Mouse (Mus musculus) thymus, postnatal 25 days (tissue): ENCODE data around the gene Tcp11.
A peak's percentile ranks its signal among the peaks of the same experiment; 100 is the strongest.

Experiments
- DNase-seq: peaks from one replicate; pipeline ENCODE4 v3.0.0; 2022

Tcp11 gene

GRCm38 (mm10) chr17:28080045-28080816 lies at the start of gene Tcp11:
Gene Tcp11 (minus strand): TSS chr17:28080639.
- DNase-seq, result peak; percentile 87

GRCm38 (mm10) chr17:28129796-28130195 lies 49.4 kb upstream of the Tcp11 start:
- no peak for DNase-seq

- DNase-seq, result no peak
These were observed 43.9 kb upstream of the Tcp11 start for GRCm38 (mm10) chr17:28124368-28124767.

GRCm38 (mm10) chr17:28123627-28124026 lies 43.2 kb upstream of the Tcp11 start:
- DNase-seq, result no peak

- DNase-seq, result no peak
These were observed 42.5 kb upstream of the Tcp11 start for GRCm38 (mm10) chr17:28122949-28123348.

- no peak for DNase-seq
These were observed 40.0 kb upstream of the Tcp11 start for GRCm38 (mm10) chr17:28120460-28120859.

GRCm38 (mm10) chr17:28117451-28118209 lies 37.2 kb upstream of the Tcp11 start:
- peak; percentile 24 for DNase-seq

- no peak for DNase-seq
These were observed 35.9 kb upstream of the Tcp11 start for GRCm38 (mm10) chr17:28116335-28116734.

- DNase-seq, result no peak
These were observed 31.8 kb upstream of the Tcp11 start for GRCm38 (mm10) chr17:28112266-28112665.

- DNase-seq, result no peak
These were observed 26.8 kb upstream of the Tcp11 start for GRCm38 (mm10) chr17:28107275-28107674.

- peak; percentile 26 for DNase-seq
These were observed 25.9 kb upstream of the Tcp11 start for GRCm38 (mm10) chr17:28106352-28106751.

GRCm38 (mm10) chr17:28104416-28104815 lies 24.0 kb upstream of the Tcp11 start:
- DNase-seq, result no peak

GRCm38 (mm10) chr17:28101902-28102319 lies 21.5 kb upstream of the Tcp11 start:
- DNase-seq, result no peak

- no peak for DNase-seq
These were observed 20.9 kb upstream of the Tcp11 start for GRCm38 (mm10) chr17:28101284-28101887.

GRCm38 (mm10) chr17:28100669-28101068 lies 20.2 kb upstream of the Tcp11 start:
- no peak for DNase-seq

GRCm38 (mm10) chr17:28099086-28099485 lies 18.6 kb upstream of the Tcp11 start:
- no peak for DNase-seq

- DNase-seq, result no peak
These were observed 16.9 kb upstream of the Tcp11 start for GRCm38 (mm10) chr17:28097308-28097707.

- no peak for DNase-seq
These were observed 16.0 kb upstream of the Tcp11 start for GRCm38 (mm10) chr17:28096418-28096817.

- no peak for DNase-seq
These were observed 13.4 kb upstream of the Tcp11 start for GRCm38 (mm10) chr17:28093837-28094236.

- DNase-seq, result no peak
These were observed 11.9 kb upstream of the Tcp11 start for GRCm38 (mm10) chr17:28092297-28092696.

GRCm38 (mm10) chr17:28088718-28089117 lies 8.3 kb upstream of the Tcp11 start:
- DNase-seq, result no peak

GRCm38 (mm10) chr17:28087430-28087829 lies 7.0 kb upstream of the Tcp11 start:
- DNase-seq, result no peak

- peak; percentile 93 for DNase-seq
These were observed 4.5 kb upstream of the Tcp11 start for GRCm38 (mm10) chr17:28084964-28085363.
